Mouse (Mus musculus): Measurements from ENCODE around the gene Olfr287. TPM values are rescaled to one million over a fixed set of nuclear protein-coding genes. Genes with fewer than 3 reads are reported as not detected.

The Olfr287 gene
- total and polyA plus RNA-seq, 2 experiments from 2014 or later = 2.0 TPM

GRCm38 (mm10) chr15:98170917-98171316 is 49.9 kb downstream of the Olfr287 start:
- no peak for TF ChIP-seq CTCF (IDR thresholded peaks at IDR 0.05; ENCODE audit: low read depth)
- no peak overlapping the region for H3K27ac ChIP-seq
- 0 out of 2 replicates have a peak overlapping the region, but pooled peaks have one; percentile 1 for H3K4me3 ChIP-seq (ENCODE audit: low read length)
- 69% methylated on average over 9 of the region's 9 CpGs for WGBS
- H3K4me1 ChIP-seq (ENCODE audit: insufficient read depth, low read length) = peaks cover 10% of the 10 kb centered on the region; the same call in 1 of the 2 replicates
- H3K27me3 ChIP-seq (ENCODE audit: insufficient read depth, low read length) = no peaks in the 10 kb centered on the region
- H3K36me3 ChIP-seq (ENCODE audit: insufficient read depth, low read length) = no peaks in the 10 kb centered on the region
- H3K9me3 ChIP-seq (ENCODE audit: low read length) = no peaks in the 10 kb centered on the region
- H3K4me2 ChIP-seq (ENCODE audit: low read depth, low read length) = peak overlapping the region; percentile 77
- DNase-seq (ENCODE audit: low spot score) = no peak
- no peak overlapping the region for H3K9ac ChIP-seq (replicated peaks; ENCODE audit: low read length)
- ATAC-seq = no peak

DNA sequence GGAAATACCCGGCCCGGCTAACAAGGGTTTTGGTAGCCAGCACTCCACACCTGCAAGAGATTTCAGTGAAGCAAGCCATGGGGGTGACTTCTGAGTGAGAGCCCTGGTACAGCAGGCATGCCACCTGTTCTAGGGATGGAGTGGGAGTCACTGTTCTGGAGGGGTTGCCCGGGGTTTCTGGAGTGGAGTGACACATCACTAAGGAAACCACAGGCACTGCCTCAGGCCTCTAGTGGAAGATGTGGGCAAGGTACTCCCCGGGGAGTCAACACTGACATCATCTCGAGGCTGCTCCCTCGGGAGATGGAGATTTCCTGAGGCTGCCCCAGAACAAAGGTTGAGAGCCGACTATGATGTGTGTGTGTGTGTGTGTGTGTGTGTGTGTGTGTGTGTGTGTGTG is 50.5 kb downstream of the Olfr287 start:
- WGBS = 22% methylated on average over 7 of the region's 7 CpGs
- H3K4me2 ChIP-seq (ENCODE audit: low read depth, low read length) = peak overlapping the region; percentile 77
- H3K27ac ChIP-seq = no peak overlapping the region
- H3K4me1 ChIP-seq (ENCODE audit: insufficient read depth, low read length) = peaks cover 10% of the 10 kb centered on the region; the same call in 1 of the 2 replicates
- H3K9me3 ChIP-seq (ENCODE audit: low read length) = no peaks in the 10 kb centered on the region
- peak; percentile 28 for TF ChIP-seq CTCF (IDR thresholded peaks at IDR 0.05; ENCODE audit: low read depth)
- no peaks in the 10 kb centered on the region for H3K27me3 ChIP-seq (ENCODE audit: insufficient read depth, low read length)
- ATAC-seq (no peak), DNase-seq (ENCODE audit: low spot score) (peak; percentile 68)
- peak overlapping the region; percentile 58 for H3K4me3 ChIP-seq (ENCODE audit: low read length)
- peak overlapping the region; percentile 71; the same call in 1 of the 2 replicates for H3K9ac ChIP-seq (replicated peaks; ENCODE audit: low read length)
- H3K36me3 ChIP-seq (ENCODE audit: insufficient read depth, low read length) = no peaks in the 10 kb centered on the region

GRCm38 (mm10) chr15:98168622-98169004 is 52.2 kb downstream of the Olfr287 start:
- Histone ChIP-seq H3K27ac (no peak overlapping the region; the same call in 1 of the 2 replicates), H3K36me3 (ENCODE audit: insufficient read depth, low read length) (no peaks in the 10 kb centered on the region), H3K27me3 (ENCODE audit: insufficient read depth, low read length) (no peaks in the 10 kb centered on the region), H3K9ac (replicated peaks; ENCODE audit: low read length) (peak overlapping the region; percentile 71), H3K4me1 (ENCODE audit: insufficient read depth, low read length) (peaks cover 10% of the 10 kb centered on the region; the same call in 1 of the 2 replicates), H3K4me3 (ENCODE audit: low read length) (peak overlapping the region; percentile 58), H3K9me3 (ENCODE audit: low read length) (no peaks in the 10 kb centered on the region), H3K4me2 (ENCODE audit: low read depth, low read length) (peak overlapping the region; percentile 77)
- no peak for DNase-seq (ENCODE audit: low spot score)
- 4% methylated on average over 19 of the region's 19 CpGs for WGBS
- no peak for TF ChIP-seq CTCF (IDR thresholded peaks at IDR 0.05; ENCODE audit: low read depth)
- no peak for ATAC-seq

DNA sequence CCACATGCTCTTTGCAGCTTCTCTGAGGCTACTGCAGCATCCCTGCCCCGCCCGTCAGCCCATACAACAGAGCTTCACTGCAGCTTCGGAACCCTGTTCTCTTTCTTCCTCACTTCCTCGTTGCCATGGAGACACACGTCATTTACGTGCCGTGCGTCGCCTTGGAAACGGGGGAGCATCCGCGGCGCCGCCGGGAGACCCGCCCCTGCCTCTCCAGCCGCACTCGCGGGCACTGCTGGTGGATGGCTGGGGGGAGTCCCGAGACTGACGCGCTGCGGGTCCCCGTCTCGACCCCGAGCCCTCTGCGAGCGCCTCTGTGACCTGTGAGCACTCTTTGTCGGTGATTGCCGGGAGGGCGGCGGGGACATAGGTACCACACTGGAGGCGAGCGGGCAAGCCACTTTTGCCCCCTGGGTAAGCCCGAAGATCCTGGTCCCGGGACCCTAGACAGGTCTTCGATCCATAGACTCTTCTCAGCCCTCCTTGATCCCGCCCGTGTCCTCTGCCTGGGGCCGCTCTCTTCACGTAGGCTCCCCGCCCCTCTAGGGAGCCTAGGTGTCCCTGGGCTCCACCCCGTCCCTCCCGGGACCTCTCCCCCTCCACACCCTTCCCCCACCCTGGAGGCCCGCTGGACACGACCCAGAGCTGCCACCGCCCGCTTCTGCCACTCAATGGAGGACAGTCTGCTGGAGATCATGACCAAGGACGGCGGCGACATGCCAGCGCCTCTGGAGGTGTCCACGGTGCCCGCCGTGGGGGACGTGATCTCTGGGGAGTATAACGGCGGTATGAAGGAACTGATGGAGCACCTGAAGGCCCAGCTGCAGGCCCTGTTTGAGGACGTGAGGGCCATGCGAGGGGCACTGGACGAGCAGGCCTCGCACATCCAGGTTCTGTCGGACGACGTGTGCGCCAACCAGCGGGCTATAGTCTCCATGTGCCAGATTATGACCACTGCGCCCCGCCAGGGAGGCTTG is 52.9 kb downstream of the Olfr287 start:
- Histone ChIP-seq H3K36me3 (ENCODE audit: insufficient read depth, low read length) (no peaks in the 10 kb centered on the region), H3K9ac (replicated peaks; ENCODE audit: low read length) (peak overlapping the region; percentile 71), H3K4me1 (ENCODE audit: insufficient read depth, low read length) (peaks cover 10% of the 10 kb centered on the region; the same call in 1 of the 2 replicates), H3K4me2 (ENCODE audit: low read depth, low read length) (peak overlapping the region; percentile 77), H3K27ac (peak overlapping the region; percentile 83), H3K4me3 (ENCODE audit: low read length) (peak overlapping the region; percentile 58), H3K9me3 (ENCODE audit: low read length) (no peaks in the 10 kb centered on the region), H3K27me3 (ENCODE audit: insufficient read depth, low read length) (no peaks in the 10 kb centered on the region)
- under 1% methylated on average over 69 of the region's 69 CpGs for WGBS
- no peak for TF ChIP-seq CTCF (IDR thresholded peaks at IDR 0.05; ENCODE audit: low read depth)
- ATAC-seq (peak; percentile 93), DNase-seq (ENCODE audit: low spot score) (peak; percentile 98)

GRCm38 (mm10) chr15:98166963-98167644 is 53.8 kb downstream of the Olfr287 start, which contains the start of gene Ccdc184:
Ccdc184 (plus strand) TSS chr15:98167158.
- 0% methylated on average over 17 of the region's 18 CpGs for WGBS
- peak within 1 kb of the TSS; percentile 83 for H3K27ac ChIP-seq
- H3K27me3 ChIP-seq (ENCODE audit: insufficient read depth, low read length) = no peaks in the 10 kb centered on the region
- no peaks in the 10 kb centered on the region for H3K9me3 ChIP-seq (ENCODE audit: low read length)
- peak within 1 kb of the TSS; percentile 77 for H3K4me2 ChIP-seq (ENCODE audit: low read depth, low read length)
- peak; percentile 70 for ATAC-seq
- H3K4me1 ChIP-seq (ENCODE audit: insufficient read depth, low read length) = peaks cover 6% of the 10 kb centered on the region; the same call in 1 of the 2 replicates
- TF ChIP-seq CTCF (IDR thresholded peaks at IDR 0.05; ENCODE audit: low read depth) = no peak
- peak; percentile 45 for DNase-seq (ENCODE audit: low spot score)
- peak within 1 kb of the TSS; percentile 58 for H3K4me3 ChIP-seq (ENCODE audit: low read length)
- peak within 1 kb of the TSS; percentile 71 for H3K9ac ChIP-seq (replicated peaks; ENCODE audit: low read length)
- no peaks in the 10 kb centered on the region for H3K36me3 ChIP-seq (ENCODE audit: insufficient read depth, low read length)

DNA sequence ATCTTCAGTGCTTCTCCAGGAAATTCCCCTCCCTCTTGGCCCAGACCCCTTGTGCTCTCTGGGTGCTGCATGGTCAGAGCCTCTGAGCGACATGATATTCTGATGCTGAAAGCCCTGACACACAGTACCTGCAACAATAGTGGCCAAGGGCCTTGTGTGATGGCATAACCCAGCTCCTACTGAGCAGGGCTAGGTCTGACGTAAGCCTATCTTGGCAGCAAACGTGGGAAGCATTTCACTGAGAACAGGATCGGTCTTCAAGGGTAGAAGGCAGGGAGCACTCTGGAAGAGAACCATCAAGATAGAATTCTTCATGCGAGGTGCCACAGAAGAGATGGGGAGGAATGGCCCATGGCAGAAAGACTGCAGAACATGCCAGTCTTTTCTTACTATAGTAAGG is 55.3 kb downstream of the Olfr287 start, which contains the start of gene Asb8:
Gene Asb8, minus strand, starts transcription at position 101 of the 400 bp plus-strand sequence.
- no peak for TF ChIP-seq CTCF (IDR thresholded peaks at IDR 0.05; ENCODE audit: low read depth)
- Histone ChIP-seq H3K27me3 (ENCODE audit: insufficient read depth, low read length) (no peaks in the 10 kb centered on the region), H3K9ac (replicated peaks; ENCODE audit: low read length) (no peak within 1 kb of the TSS), H3K4me2 (ENCODE audit: low read depth, low read length) (peak within 1 kb of the TSS; percentile 77), H3K36me3 (ENCODE audit: insufficient read depth, low read length) (no peaks in the 10 kb centered on the region), H3K4me3 (ENCODE audit: low read length) (no peak within 1 kb of the TSS), H3K27ac (no peak within 1 kb of the TSS), H3K4me1 (ENCODE audit: insufficient read depth, low read length) (peaks cover under 1% of the 10 kb centered on the region; the same call in 1 of the 2 replicates), H3K9me3 (ENCODE audit: low read length) (no peaks in the 10 kb centered on the region)
- no peak for DNase-seq (ENCODE audit: low spot score)
- no peak for ATAC-seq
- WGBS = 83% methylated on average over 5 of the region's 5 CpGs

Measured in hindbrain, postnatal 0 days (tissue).